8 mouse cellular contexts compared by ENCODE assay signal in the genomic region with DNA sequence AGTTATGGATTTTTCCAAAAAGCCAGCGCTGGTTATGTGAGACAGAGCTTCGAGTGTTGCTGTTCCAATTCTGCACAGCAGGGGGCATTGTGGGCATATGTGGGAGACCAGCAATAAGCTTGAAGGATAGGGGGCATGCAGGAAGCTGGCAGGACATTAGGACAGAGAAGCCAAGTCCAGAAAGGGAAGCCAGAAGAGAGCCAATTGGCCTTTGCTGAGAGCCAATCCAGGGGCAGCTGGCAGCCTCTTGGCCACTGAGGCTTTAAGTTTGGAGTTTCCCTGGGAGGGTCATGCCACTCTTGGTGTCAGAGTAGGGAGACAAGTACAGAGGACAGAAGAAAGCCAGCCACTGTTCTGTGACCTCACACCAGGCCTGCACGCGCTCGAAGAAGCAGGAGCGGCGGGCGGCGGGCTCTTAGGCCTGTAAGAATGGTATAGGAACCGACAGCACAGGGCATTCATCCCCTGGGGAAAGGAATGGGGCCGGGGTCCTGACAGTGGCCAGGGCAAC. TPM values are rescaled to one million over a fixed set of nuclear protein-coding genes. Genes with fewer than 3 reads are reported as not detected.
A peak's percentile ranks its signal among the peaks of the same experiment; 100 is the strongest.
DNase-seq lines count a peak whose midpoint lies in the region; ATAC-seq lines count a peak whose summit lies in the region.

No protein-coding gene starts in this region.

- H3K9me3 ChIP-seq in hindbrain, embryonic 16.5 days (ENCODE audit: control insufficient read depth, low read length) = no peaks in the 10 kb centered on the region

- WGBS in hindbrain, embryonic 16.5 days = 62% methylated on average over 11 of the region's 11 CpGs

- DNase-seq in WW6 (ENCODE audit: low read depth, low spot score) = peak; percentile 47
- peak; percentile 89 to 90 for DNase-seq in cerebellum, postnatal 36 days
- peak; percentile 96 for DNase-seq in gastrocnemius, adult 18-20 months (ENCODE audit: low spot score)
- peak; percentile 88 for DNase-seq in left cerebral cortex, adult 11 months (ENCODE audit: low spot score)
- peak; percentile 98 for DNase-seq in lung, postnatal 36 days
- peak; percentile 82 for DNase-seq in retina, postnatal 7 days (ENCODE audit: low read depth, low spot score)
- peak; percentile 70 to 75 for DNase-seq in urinary bladder, adult 18-20 months (ENCODE audit: low spot score in 2 of 2)

- 0 out of 2 replicates have a peak, but pooled peaks cover 1% of the 10 kb centered on the region for H3K36me3 ChIP-seq in hindbrain, embryonic 16.5 days (ENCODE audit: control insufficient read depth, insufficient read depth, low read length)

- no peaks in the 10 kb centered on the region for H3K27me3 ChIP-seq in hindbrain, embryonic 16.5 days (replicated peaks; ENCODE audit: control insufficient read depth, insufficient read depth, low read length)

- 0 out of 2 replicates have a peak overlapping the region, but pooled peaks have one; percentile 31 for H3K9ac ChIP-seq in hindbrain, embryonic 16.5 days (ENCODE audit: low read depth, low read length)

- H3K4me2 ChIP-seq in hindbrain, embryonic 16.5 days (ENCODE audit: low read length) = no peak overlapping the region

- no peak overlapping the region for H3K4me3 ChIP-seq in hindbrain, embryonic 16.5 days (ENCODE audit: low read length)

- peak; percentile 98 for ATAC-seq in hindbrain, embryonic 16.5 days

- no peak overlapping the region; the same call in 1 of the 2 replicates for H3K27ac ChIP-seq in hindbrain, embryonic 16.5 days (ENCODE audit: low read depth, low read length)

- H3K4me1 ChIP-seq in hindbrain, embryonic 16.5 days (ENCODE audit: control insufficient read depth, insufficient read depth, low read depth, low read length) = no peaks in the 10 kb centered on the region; the same call in 1 of the 2 replicates

RNA-seq across cellular contexts. Expression of a gene that starts 52.4 kb away (rescaled TPM):
- total RNA-seq in gastrocnemius, adult 18-20 months (2021) = 1,000 to 10,000 TPM; 1,111 to 1,154 TPM
- polyA plus RNA-seq in hindbrain, embryonic 16.5 days (2015; fragmentation: Nextera tagmentation; extraction: Ambion mirVana) = 16.3 and 27.7 TPM in 2 replicates

Comparison
In these comparisons a context has a peak if more than half of its experiments do, and no peak if none do; other contexts are left out.
1. DNase-seq: peak in every context shown above with its lines; median percentile 98 in lung, postnatal 36 days; 96 in gastrocnemius, adult 18-20 months; 90 in cerebellum, postnatal 36 days; 88 in left cerebral cortex, adult 11 months; 82 in retina, postnatal 7 days; 72 in urinary bladder, adult 18-20 months; 47 in WW6.